Mouse (Mus musculus) spleen, postnatal 4 days (tissue): ENCODE measurements around the gene Rgs1.

Experiments used
- DNase-seq, 2 experiments: peaks; one replicate each; pipeline ENCODE4 v3.0.0; 2022; ENCODE audit warnings: low spot score in 2 of 2

The Rgs1 gene

DNA sequence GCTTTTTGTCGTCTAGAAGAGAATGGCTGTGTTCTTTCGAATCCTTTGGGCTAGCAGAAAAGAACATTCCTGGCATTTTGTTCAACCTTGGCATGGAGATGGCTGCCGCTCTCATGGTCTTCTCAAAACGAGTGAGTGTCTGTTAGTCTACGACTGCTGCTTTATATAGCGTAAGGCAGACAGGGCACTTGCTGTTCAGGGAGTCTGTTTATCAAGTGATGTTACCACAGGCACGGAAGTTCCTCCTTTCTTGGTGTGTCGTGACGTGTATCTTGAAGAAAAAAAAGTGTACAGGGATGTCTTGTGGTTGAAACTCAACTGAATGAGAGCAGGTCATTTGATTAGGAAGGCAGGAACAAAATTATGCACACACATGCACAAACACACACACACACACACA, at the start of gene Rgs1:
TSS of gene Rgs1 (minus strand) at position 320 of the 400 bp plus-strand sequence.
- DNase-seq: no peak

- DNase-seq: no peak
Measured at GRCm38 (mm10) chr1:144283020-144284014, 34.3 kb upstream of the Rgs1 start.

GRCm38 (mm10) chr1:144280056-144280455, 31.0 kb upstream of the Rgs1 start:
- DNase-seq: no peak

GRCm38 (mm10) chr1:144272991-144273390, 23.9 kb upstream of the Rgs1 start:
- no peak for DNase-seq

- DNase-seq: no peak
Measured at GRCm38 (mm10) chr1:144269112-144269511, 20.1 kb upstream of the Rgs1 start.

DNA sequence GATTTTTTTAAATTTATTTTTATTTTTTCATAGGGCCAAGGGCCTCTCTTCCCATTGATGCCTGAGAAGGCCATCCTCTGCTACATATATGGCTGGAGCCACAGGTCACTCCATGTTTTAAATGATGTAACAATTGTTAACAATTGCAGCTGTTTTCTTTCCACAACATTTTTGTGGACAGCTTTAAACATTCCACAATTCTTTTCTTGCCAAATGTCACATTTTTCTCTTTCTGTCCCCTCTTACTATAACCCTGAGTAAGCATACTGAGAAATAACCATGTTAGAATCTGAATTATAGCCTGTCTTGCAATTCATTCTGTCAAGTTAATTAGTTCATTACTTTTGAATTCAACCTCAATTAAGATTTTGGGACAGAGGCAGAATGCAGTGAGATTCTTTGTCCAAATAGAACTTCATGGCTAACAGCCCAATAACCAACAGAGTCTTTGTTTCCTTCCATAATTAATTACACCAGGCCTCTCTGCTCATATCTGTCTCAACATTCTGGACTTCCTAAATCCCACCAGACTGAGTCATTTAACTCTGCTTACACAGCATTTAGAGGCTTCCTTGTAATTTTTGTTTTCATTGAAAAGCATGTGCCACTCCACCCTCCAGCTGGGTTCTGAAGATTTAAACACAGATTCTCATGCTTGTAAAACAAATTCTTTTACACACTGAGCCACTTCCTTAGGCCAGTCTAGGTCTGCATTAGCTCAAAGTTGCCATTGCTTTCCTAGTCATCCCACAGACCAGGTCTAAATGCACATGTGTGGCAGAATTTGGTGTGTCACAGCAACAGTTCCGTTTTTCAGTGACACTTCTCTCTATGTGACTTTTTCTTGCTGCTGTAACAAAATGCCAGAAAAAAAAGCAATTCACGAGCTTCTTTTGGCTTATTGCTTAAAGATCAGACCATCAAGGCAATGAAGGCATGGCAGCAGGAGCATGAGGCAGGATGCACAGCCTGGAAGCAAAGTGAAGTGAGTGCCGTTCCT, 18.7 kb upstream of the Rgs1 start:
- DNase-seq: no peak

DNA sequence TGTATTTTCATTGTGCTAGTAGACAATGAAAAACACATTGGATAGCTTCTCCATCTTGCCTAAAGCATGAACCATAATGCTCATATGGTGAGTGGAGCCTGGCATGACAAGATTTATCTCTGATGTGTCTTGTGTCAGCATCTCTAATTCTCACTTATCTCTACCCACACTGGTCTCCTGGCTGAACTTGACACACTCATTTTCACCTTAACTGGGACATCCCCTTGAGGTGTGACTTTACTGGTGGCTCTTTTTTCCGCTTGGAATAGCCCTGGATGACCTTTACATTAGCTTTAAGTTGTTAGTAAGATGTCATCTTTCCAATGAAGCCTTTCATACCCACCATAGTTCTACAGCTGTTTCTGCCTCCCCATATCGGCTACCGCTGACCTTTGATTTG, 15.0 kb upstream of the Rgs1 start:
- no peak for DNase-seq

DNA sequence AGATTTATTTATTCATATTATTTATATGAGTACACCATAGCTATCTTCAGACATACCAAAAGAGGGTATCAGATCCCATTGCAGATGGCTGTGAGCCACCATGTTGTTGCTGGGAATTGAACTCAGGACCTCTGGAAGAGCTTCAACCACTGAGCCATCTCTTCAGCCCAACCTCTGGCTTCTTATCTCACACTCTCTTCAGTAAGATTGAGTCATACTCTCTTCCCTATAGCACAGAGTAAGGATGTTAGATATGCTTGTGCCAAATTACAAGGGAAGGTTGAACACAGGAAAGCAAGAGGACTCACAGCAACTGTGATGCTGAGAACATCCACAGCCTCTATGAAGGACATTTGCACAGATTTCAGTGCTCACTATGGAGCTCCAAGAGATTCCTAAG, 13.0 kb upstream of the Rgs1 start:
- no peak for DNase-seq

GRCm38 (mm10) chr1:144258779-144259178, 9.7 kb upstream of the Rgs1 start:
- DNase-seq: no peak

- DNase-seq: no peak
Measured at GRCm38 (mm10) chr1:144256556-144257331, 7.7 kb upstream of the Rgs1 start.

GRCm38 (mm10) chr1:144248206-144248605, 836 bp downstream of the Rgs1 start:
- DNase-seq: no peak

DNA sequence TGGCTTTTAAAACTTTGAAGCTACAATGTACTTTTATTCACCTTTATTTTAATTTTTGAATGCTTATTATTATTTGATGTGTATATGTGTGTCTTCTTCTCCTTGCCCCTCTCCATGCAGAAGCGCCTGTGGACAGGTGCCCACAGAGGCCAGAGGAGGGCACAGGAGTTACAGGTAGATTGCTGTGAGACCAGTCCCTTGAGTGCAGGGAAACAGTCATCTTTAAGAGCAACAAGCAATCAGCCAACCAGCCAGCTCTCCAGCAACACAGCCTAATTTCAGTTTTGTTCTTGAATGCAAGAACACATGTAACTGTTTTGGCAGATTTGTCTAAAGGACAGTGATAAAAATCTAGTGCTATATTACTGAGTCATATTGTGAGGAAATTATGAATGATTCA, 1.7 kb downstream of the Rgs1 start:
- no peak for DNase-seq

DNA sequence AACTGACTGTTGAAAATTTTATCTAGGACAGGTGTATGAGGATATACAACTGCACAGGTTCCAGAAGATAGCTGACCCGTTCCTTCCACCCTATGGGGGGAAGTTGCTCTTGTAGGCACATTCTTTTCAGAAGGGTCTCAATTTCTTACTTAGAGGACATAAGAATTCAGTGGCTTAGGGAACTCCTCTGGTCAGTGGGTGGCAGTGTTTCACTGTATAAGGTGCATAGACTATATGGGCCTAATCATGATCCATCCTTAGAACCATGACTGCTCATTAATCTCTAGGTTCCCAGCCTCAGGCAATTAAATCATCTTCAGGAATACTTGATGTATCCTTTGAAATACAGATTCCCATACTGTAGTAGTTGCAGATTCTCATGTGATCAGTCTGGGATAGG, 5.5 kb downstream of the Rgs1 start:
- no peak for DNase-seq

GRCm38 (mm10) chr1:144239195-144239594, 9.8 kb downstream of the Rgs1 start:
- DNase-seq: no peak

DNA sequence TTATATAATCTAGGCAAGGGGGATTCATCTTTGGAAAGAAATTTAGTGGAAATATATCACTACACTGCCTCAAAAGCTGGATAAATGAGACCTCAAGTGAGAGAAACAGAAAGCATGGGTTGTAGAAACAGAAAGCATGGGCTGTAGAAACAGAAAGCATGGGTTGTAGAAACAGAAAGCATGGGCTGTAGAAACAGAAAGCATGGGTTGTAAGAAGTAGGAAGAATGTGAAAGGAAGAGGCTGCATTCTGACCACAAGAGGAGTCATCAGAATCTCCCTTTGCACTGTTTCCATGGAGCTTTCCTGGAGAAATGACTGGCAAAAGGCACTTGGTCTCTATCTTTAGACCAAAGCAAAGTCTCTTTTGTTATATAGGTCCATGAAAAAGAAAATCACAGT, 33.8 kb downstream of the Rgs1 start:
- DNase-seq: no peak

DNA sequence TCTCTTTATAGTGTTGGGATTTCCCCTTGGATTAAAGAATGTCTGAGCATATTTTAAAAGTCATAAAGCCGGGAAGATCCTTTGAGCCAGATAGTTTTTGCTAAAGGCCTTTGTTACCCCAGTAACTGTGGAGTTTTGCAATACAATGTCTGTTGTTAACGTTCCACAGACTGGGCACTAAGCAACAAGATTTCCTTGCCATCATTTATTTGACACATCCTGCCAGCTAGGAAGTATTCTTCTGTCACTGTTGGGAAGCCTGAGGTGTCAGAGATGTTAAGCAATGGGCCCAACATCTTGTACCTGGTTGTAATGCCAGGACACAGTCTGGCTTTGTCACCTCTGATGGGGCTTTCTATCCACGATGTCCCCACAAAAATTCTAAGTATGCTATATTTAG, 38.1 kb downstream of the Rgs1 start:
- DNase-seq: no peak

DNA sequence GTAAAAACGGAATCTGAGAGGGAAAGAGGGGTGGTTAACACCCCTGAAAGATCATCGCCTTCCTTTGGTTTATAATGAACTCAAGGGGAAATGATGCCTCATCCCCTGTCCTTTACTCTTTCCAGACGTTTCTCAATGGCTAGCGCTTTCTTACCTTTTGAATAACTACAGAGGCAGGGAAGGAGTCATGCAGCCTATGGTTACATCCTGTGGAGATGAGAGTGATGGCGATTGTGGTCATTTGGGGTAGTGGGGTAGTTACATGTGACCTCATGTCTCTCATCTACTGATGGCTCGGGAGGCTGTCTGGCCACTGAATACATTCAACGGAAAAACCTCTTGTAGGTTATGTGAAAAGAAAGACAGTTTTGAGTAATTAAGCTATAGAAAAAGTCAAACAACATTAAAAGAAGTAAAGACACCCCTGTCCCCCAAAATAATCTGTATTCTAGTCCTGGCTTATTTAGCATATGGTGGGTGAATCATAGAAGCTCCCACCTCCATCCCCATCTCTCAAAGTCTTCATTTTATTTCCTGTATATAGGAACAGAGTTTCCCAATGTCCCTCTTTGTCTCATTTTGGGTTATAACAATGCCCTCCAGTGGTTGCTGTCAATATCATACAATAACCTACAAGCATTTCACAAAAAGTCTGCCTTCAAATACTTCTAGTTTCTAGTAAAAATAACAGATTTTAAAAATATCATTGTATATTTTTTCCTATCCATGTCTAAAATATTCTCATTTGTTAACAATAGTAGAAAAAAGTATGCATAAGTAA, 42.6 kb downstream of the Rgs1 start:
- DNase-seq: no peak

DNA sequence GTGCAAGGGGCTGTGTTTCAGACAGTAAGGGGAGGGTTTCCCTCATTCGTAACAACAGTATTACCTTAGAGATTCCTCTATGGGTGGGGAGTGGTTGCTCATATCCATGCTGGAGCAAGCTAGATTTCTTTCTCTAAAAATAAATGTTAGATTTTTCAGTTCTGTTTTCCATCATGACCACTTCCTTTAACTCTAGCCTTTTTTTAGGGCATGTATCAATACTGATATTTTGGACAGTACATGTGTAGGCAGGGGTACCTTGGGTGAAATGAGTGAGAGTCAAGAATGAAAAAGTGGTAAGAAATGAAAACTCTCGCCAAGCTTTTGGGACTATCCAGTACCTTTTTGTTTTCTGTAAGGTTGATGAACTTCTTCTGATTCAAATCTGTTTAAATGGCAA, 44.3 kb downstream of the Rgs1 start:
- no peak for DNase-seq

- no peak for DNase-seq
Measured at GRCm38 (mm10) chr1:144202939-144203338, 46.1 kb downstream of the Rgs1 start.

- DNase-seq: no peak
Measured at GRCm38 (mm10) chr1:144200496-144200895, 48.5 kb downstream of the Rgs1 start.

DNA sequence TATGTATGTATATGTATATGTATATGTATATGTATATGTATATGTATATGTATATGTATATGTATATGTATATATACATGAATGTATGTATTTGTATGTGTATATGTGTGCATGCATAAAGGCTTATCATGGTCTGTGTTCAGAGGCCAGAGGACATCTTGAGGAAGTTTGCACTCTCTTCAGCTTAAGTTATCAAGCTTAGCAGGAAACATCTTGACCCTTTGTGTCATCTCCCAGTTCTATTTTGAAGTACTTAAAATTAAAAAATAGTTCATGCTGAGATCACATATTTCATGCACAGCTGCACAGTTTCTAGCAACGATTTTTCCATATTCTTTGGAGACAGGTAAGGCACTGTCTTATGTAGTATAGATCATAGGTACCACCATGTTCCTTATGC, 49.5 kb downstream of the Rgs1 start:
- no peak for DNase-seq
